Mouse (Mus musculus) stomach, embryonic 16.5 days (tissue): ENCODE measurements around the gene Lasp1. TPM values are rescaled to one million over a fixed set of nuclear protein-coding genes. Genes with fewer than 3 reads are reported as not detected.
A peak's percentile ranks its signal among the peaks of the same experiment; 100 is the strongest.

Experiments used
- ATAC-seq: fragments of 200-750 bp; cut with Nextera tagmentation; 2 replicates; pipeline ENCODE4 v1.8.0; 2017; ENCODE audit warnings: moderate number of reproducible peaks, moderate TSS enrichment; ENCODE audit not compliant: insufficient read depth, low FRiP score
- H3K27ac ChIP-seq: fragments of 300-500 bp; sonication (generic); 2 replicates; pipeline ENCODE4 v1.5.1; 2014; ENCODE audit warnings: low read length
- H3K27me3 ChIP-seq: fragments of 300-500 bp; sonication (generic); 2 replicates; pipeline ENCODE4 v1.6.1; 2014; ENCODE audit warnings: low read length, control low read depth, mixed read lengths; ENCODE audit not compliant: control insufficient read depth, insufficient read depth
- H3K36me3 ChIP-seq: fragments of 300-500 bp; sonication (generic); 2 replicates; pipeline ENCODE4 v1.6.1; 2014; ENCODE audit warnings: low read length; ENCODE audit not compliant: control insufficient read depth, insufficient read depth
- H3K4me1 ChIP-seq: fragments of 300-500 bp; sonication (generic); 2 replicates; pipeline ENCODE4 v1.6.1; 2014; ENCODE audit warnings: low read length, control low read depth, mixed read lengths; ENCODE audit not compliant: control insufficient read depth, insufficient read depth
- H3K4me2 ChIP-seq: fragments of 300-500 bp; sonication (generic); 2 replicates; pipeline ENCODE4 v1.6.1; 2014; ENCODE audit warnings: low read depth, low read length, mixed read lengths
- H3K4me3 ChIP-seq: fragments of 300-500 bp; sonication (generic); replicated peaks from 2 replicates; pipeline ENCODE4 v1.5.1; 2014; ENCODE audit warnings: mild to moderate bottlenecking, low read length
- H3K9ac ChIP-seq: fragments of 300-500 bp; sonication (generic); 2 replicates; pipeline ENCODE4 v1.6.1; 2014; ENCODE audit warnings: low read length
- H3K9me3 ChIP-seq: fragments of 300-500 bp; sonication (generic); replicated peaks from 2 replicates; pipeline ENCODE4 v1.6.1; 2016; ENCODE audit warnings: low read length, control low read depth; ENCODE audit not compliant: control insufficient read depth
- WGBS: fragments of 180-500 bp; shearing (Covaris S2); extraction: QIAGEN DNeasy Blood & Tissue Kit; methylation state at CpG from one replicate; pipeline ENCODE4 v1.1.7; 2014; 5-methylcytosine and 5-hydroxymethylcytosine counted together
- polyA plus RNA-seq: library from polyadenylated mRNA; unstranded; fragments of >200 nt; fragmentation: Nextera tagmentation; extraction: Ambion mirVana; gene quantifications from 2 replicates; pipeline ENCODE4 v1.2.1, GENCODE M21; 2015

The Lasp1 gene
- polyA plus RNA-seq, 1 experiment from 2014 or later, result 130 TPM

GRCm38 (mm10) chr11:97775808-97776496 lies 22.8 kb upstream of the Lasp1 start, which contains the start of gene 1700001P01Rik:
1700001P01Rik (minus strand) TSS chr11:97775918.
- Histone ChIP-seq H3K9me3 (no peaks in the 10 kb centered on the region), H3K4me2 (no peak within 1 kb of the TSS), H3K9ac (no peak within 1 kb of the TSS), H3K36me3 (peaks cover 32% of the 10 kb centered on the region), H3K4me1 (peaks cover 13% of the 10 kb centered on the region), H3K27me3 (no peaks in the 10 kb centered on the region), H3K4me3 (no peak within 1 kb of the TSS), H3K27ac (no peak within 1 kb of the TSS)
- WGBS, result 49% methylated on average over 17 of the region's 17 CpGs
- ATAC-seq, result no peak

GRCm38 (mm10) chr11:97776497-97777128 lies 22.2 kb upstream of the Lasp1 start:
- Histone ChIP-seq H3K9ac (no peak overlapping the region), H3K36me3 (peaks cover 33% of the 10 kb centered on the region), H3K27ac (no peak overlapping the region), H3K4me1 (peaks cover 14% of the 10 kb centered on the region), H3K4me3 (no peak overlapping the region), H3K4me2 (no peak overlapping the region), H3K9me3 (no peaks in the 10 kb centered on the region), H3K27me3 (no peaks in the 10 kb centered on the region)
- WGBS, result 55% methylated on average over 5 of the region's 5 CpGs
- ATAC-seq, result no peak

- Histone ChIP-seq H3K36me3 (peaks cover 33% of the 10 kb centered on the region), H3K9ac (no peak overlapping the region), H3K9me3 (no peaks in the 10 kb centered on the region), H3K4me2 (no peak overlapping the region), H3K4me1 (peaks cover 14% of the 10 kb centered on the region), H3K4me3 (no peak overlapping the region), H3K27ac (no peak overlapping the region), H3K27me3 (no peaks in the 10 kb centered on the region)
- WGBS, result 47% methylated on average over 2 of the region's 2 CpGs
- 0 out of 2 replicates have a peak, but pooled peaks have one; percentile 18 for ATAC-seq
Measured at GRCm38 (mm10) chr11:97777129-97777529, 21.7 kb upstream of the Lasp1 start.

GRCm38 (mm10) chr11:97778918-97779317 lies 19.9 kb upstream of the Lasp1 start:
- no peaks in the 10 kb centered on the region for H3K27me3 ChIP-seq
- no peak for ATAC-seq
- H3K27ac ChIP-seq, result no peak overlapping the region
- H3K36me3 ChIP-seq, result peaks cover 33% of the 10 kb centered on the region
- peaks cover 14% of the 10 kb centered on the region for H3K4me1 ChIP-seq
- 86% methylated on average over 1 of the region's 1 CpGs for WGBS
- H3K9ac ChIP-seq, result no peak overlapping the region
- no peaks in the 10 kb centered on the region for H3K9me3 ChIP-seq
- H3K4me2 ChIP-seq, result no peak overlapping the region
- H3K4me3 ChIP-seq, result no peak overlapping the region

- peaks cover 33% of the 10 kb centered on the region for H3K36me3 ChIP-seq
- H3K27ac ChIP-seq, result no peak overlapping the region
- peak overlapping the region; percentile 72 for H3K4me2 ChIP-seq
- H3K4me3 ChIP-seq, result peak overlapping the region; percentile 98
- ATAC-seq, result no peak
- WGBS, result 82% methylated on average over 2 of the region's 2 CpGs
- H3K9ac ChIP-seq, result peak overlapping the region; percentile 99
- H3K9me3 ChIP-seq, result no peaks in the 10 kb centered on the region
- H3K4me1 ChIP-seq, result peaks cover 14% of the 10 kb centered on the region
- no peaks in the 10 kb centered on the region for H3K27me3 ChIP-seq
Measured at GRCm38 (mm10) chr11:97779968-97780701, 18.7 kb upstream of the Lasp1 start.

- Histone ChIP-seq H3K4me2 (peak overlapping the region; percentile 72), H3K27ac (peak overlapping the region; percentile 86), H3K36me3 (peaks cover 33% of the 10 kb centered on the region), H3K27me3 (no peaks in the 10 kb centered on the region), H3K9me3 (no peaks in the 10 kb centered on the region), H3K4me1 (peaks cover 14% of the 10 kb centered on the region), H3K4me3 (peak overlapping the region; percentile 98), H3K9ac (peak overlapping the region; percentile 99)
- WGBS, result 2% methylated on average over 11 of the region's 11 CpGs
- ATAC-seq, result no peak
Measured at GRCm38 (mm10) chr11:97781478-97781831, 17.3 kb upstream of the Lasp1 start.

GRCm38 (mm10) chr11:97781832-97782563 lies 16.8 kb upstream of the Lasp1 start, which contains the start of gene Rpl23:
Rpl23 (minus strand) TSS chr11:97782437.
- Histone ChIP-seq H3K27ac (peak within 1 kb of the TSS; percentile 86), H3K36me3 (peaks cover 33% of the 10 kb centered on the region), H3K9ac (peak within 1 kb of the TSS; percentile 99), H3K27me3 (no peaks in the 10 kb centered on the region), H3K4me1 (peaks cover 14% of the 10 kb centered on the region), H3K4me3 (peak within 1 kb of the TSS; percentile 98), H3K4me2 (peak within 1 kb of the TSS; percentile 72), H3K9me3 (no peaks in the 10 kb centered on the region)
- peak; percentile 97 for ATAC-seq
- WGBS, result under 1% methylated on average over 67 of the region's 67 CpGs

- WGBS, result under 1% methylated on average over 10 of the region's 10 CpGs
- Histone ChIP-seq H3K27ac (peak overlapping the region; percentile 86), H3K4me2 (peak overlapping the region; percentile 70), H3K9me3 (no peaks in the 10 kb centered on the region), H3K36me3 (peaks cover 28% of the 10 kb centered on the region), H3K27me3 (no peaks in the 10 kb centered on the region), H3K4me1 (peaks cover 14% of the 10 kb centered on the region), H3K4me3 (peak overlapping the region; percentile 98), H3K9ac (peak overlapping the region; percentile 81)
- ATAC-seq, result no peak
Measured at GRCm38 (mm10) chr11:97782564-97782895, 16.3 kb upstream of the Lasp1 start.
